Comparison of ENCODE assay signal across 8 mouse cellular contexts in genomic region chr3:58372066-58372904, GRCm38 (mm10). TPM values are rescaled to one million over a fixed set of nuclear protein-coding genes. Genes with fewer than 3 reads are reported as not detected.
DNase-seq lines count a peak whose midpoint lies in the region; ATAC-seq and TF ChIP-seq lines count a peak whose summit lies in the region.

No protein-coding gene starts in this region.

- H3K4me1 ChIP-seq in hindbrain, embryonic 13.5 days (replicated peaks), result peaks cover 18% of the 10 kb centered on the region

- peak overlapping the region; percentile 1; the same call in 1 of the 2 replicates for H3K9ac ChIP-seq in hindbrain, embryonic 13.5 days

- H3K27ac ChIP-seq in hindbrain, embryonic 13.5 days, result no peak overlapping the region

- in situ Hi-C loops in Patski (cut with MboI; ENCODE audit: low pct_unique_long_range_greater_than_20kb), result loop anchor here (5.0 kb wide), 1 partner anchor 40 kb away; the partner anchor contains the start of gene Tsc22d2

- 10% methylated on average over 9 of the region's 9 CpGs for WGBS in hindbrain, embryonic 13.5 days

- H3K9me3 ChIP-seq in hindbrain, embryonic 13.5 days, result no peaks in the 10 kb centered on the region

- peak overlapping the region; percentile 12; the same call in 1 of the 2 replicates for H3K4me3 ChIP-seq in hindbrain, embryonic 13.5 days

- peak overlapping the region; percentile 46 for H3K4me2 ChIP-seq in hindbrain, embryonic 13.5 days

- peak; percentile 6 for TF ChIP-seq CTCF in Patski (IDR thresholded peaks at IDR 0.05)

- no peaks in the 10 kb centered on the region for H3K36me3 ChIP-seq in hindbrain, embryonic 13.5 days

- CTCF ChIA-PET in Patski (lab: Charles Lee), result interaction anchor here (0.6 to 2.5 kb wide), 10 partner anchors 15 to 231 kb away, joined by 3 to 9 read pairs (median 4); no protein-coding TSS in a partner anchor

- DNase-seq in Patski (ENCODE audit: low read depth, low spot score), result peak; percentile 100
- peak; percentile 83 for DNase-seq in cerebellum, adult 9-10 months
- peak; percentile 77 for DNase-seq in gastrocnemius, adult 18-20 months (ENCODE audit: low spot score)
- DNase-seq in layer of hippocampus, adult 9-11 months, result peak; percentile 64
- DNase-seq in lung, postnatal 10 days, result peak; percentile 90
- DNase-seq in skeletal muscle tissue, adult 2 months (ENCODE audit: low read depth, low spot score), result peak; percentile 91

- peak; percentile 97 for ATAC-seq in Patski
- ATAC-seq in hindbrain, embryonic 13.5 days (ENCODE audit: low FRiP score), result peak; percentile 95
- ATAC-seq in CD4-positive, CD25-positive, alpha-beta regulatory T cell, adult 4 months, result no peak

- H3K27me3 ChIP-seq in Patski, result no peaks in the 10 kb centered on the region
- H3K27me3 ChIP-seq in hindbrain, embryonic 13.5 days, result no peaks in the 10 kb centered on the region

- POLR2A ChIA-PET in Patski (lab: Charles Lee), result interaction anchor here (0.7 to 1.2 kb wide), 6 partner anchors 41 to 160 kb away, joined by 3 to 5 read pairs (median 3); no protein-coding TSS in a partner anchor

RNA-seq across cellular contexts. Expression of gene Tsc22d2, which starts 42.2 kb away (rescaled TPM):
- polyA plus RNA-seq in Patski (2021), result 31.8 TPM
- 10 to 100 TPM; 21.3 to 26.5 TPM for total RNA-seq in gastrocnemius, adult 18-20 months (2021)
- polyA plus RNA-seq in hindbrain, embryonic 13.5 days (2015; fragmentation: Nextera tagmentation; extraction: Ambion mirVana), result 8.2 and 8.6 TPM in 2 replicates
- polyA plus RNA-seq in CD4-positive, CD25-positive, alpha-beta regulatory T cell, adult 4 months (2017; shearing (Covaris generic)), result 10 to 100 TPM in 1 of 2 experiments, 1 to 10 TPM in 1; 9.9 to 16.9 TPM
